Mouse (Mus musculus): ENCODE data around the gene Cldn19. TPM values are rescaled to one million over a fixed set of nuclear protein-coding genes. Genes with fewer than 3 reads are reported as not detected.

Cldn19 gene
- polyA plus RNA-seq, 1 experiment, result 0.20 TPM

DNA sequence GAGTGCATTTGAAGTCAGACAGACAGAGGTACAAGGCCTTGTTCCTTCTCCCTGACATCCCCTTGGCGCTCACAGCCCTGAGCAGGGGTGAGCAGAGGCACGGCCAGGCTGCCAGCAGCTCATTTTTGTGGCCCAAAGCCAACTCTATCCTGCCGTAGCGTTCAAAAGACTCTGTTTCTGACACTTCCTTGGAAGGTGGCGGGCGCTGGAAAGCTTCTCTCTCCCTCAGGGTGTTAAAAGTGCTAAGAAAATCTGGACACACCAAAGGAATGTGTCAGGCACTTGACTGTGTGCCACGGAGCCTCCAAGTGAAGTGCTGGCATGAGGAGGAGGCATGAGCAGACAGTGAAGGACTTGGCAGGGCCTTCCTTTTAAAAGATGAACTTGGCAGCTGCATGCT is 9.7 kb upstream of the Cldn19 start:
- Histone ChIP-seq H3K4me3 (replicated peaks; ENCODE audit: insufficient read depth, low read depth, low read length) (no peak overlapping the region), H3K27me3 (ENCODE audit: control insufficient read depth, insufficient read depth, low read length) (no peaks in the 10 kb centered on the region), H3K4me1 (ENCODE audit: control insufficient read depth, insufficient read depth, low read length) (peaks cover 19% of the 10 kb centered on the region), H3K27ac (ENCODE audit: insufficient read depth, low read length) (no peak overlapping the region)
- WGBS, result 20% methylated on average over 7 of the region's 7 CpGs
- no peak for TF ChIP-seq POLR2A (IDR thresholded peaks at IDR 0.05; ENCODE audit: borderline replicate concordance, insufficient read depth, low read length)
- no peak for TF ChIP-seq CTCF (IDR thresholded peaks at IDR 0.05; ENCODE audit: borderline replicate concordance, insufficient read depth, low read depth, low read length)
- DNase-seq, result peak; percentile 44 to 52

- no peak for DNase-seq
- TF ChIP-seq POLR2A (IDR thresholded peaks at IDR 0.05; ENCODE audit: borderline replicate concordance, insufficient read depth, low read length) (no peak), CTCF (IDR thresholded peaks at IDR 0.05; ENCODE audit: borderline replicate concordance, insufficient read depth, low read depth, low read length) (no peak)
- Histone ChIP-seq H3K27ac (ENCODE audit: insufficient read depth, low read length) (no peak overlapping the region), H3K4me1 (ENCODE audit: control insufficient read depth, insufficient read depth, low read length) (peaks cover 19% of the 10 kb centered on the region), H3K4me3 (replicated peaks; ENCODE audit: insufficient read depth, low read depth, low read length) (no peak overlapping the region), H3K27me3 (ENCODE audit: control insufficient read depth, insufficient read depth, low read length) (no peaks in the 10 kb centered on the region)
- WGBS, result 45% methylated on average over 9 of the region's 9 CpGs
Measured at GRCm38 (mm10) chr4:119245961-119246360, 9.3 kb upstream of the Cldn19 start.

DNA sequence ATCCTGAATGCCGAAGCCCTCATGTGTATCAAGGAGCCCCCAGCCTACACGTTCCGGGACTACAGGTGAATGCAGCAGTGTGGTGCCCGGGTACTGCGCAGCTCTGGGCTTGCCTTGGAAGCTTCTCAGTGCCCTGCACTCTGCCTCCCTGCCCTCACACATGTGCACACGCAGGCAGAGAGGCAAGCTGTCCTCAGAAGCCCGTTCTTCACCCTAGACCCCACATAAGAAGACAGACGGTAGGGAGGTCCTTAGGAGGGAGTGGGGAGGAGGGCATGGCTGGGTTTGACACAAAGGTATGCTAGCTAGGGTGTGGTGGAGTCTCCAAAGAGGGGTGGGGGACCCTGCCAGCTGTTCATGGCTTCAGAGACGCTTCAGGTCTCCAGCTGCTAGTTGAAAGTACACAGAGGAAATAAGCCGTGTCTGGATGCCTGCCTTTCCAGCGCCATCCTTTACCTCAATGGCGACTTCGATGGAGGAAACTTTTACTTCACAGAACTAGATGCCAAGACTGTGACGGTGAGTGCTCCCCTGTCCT is 8.5 kb upstream of the Cldn19 start:
- DNase-seq, result no peak
- no peak for TF ChIP-seq POLR2A (IDR thresholded peaks at IDR 0.05; ENCODE audit: borderline replicate concordance, insufficient read depth, low read length)
- TF ChIP-seq CTCF (IDR thresholded peaks at IDR 0.05; ENCODE audit: borderline replicate concordance, insufficient read depth, low read depth, low read length), result no peak
- WGBS, result 76% methylated on average over 14 of the region's 14 CpGs
- Histone ChIP-seq H3K27me3 (ENCODE audit: control insufficient read depth, insufficient read depth, low read length) (no peaks in the 10 kb centered on the region), H3K4me3 (replicated peaks; ENCODE audit: insufficient read depth, low read depth, low read length) (no peak overlapping the region), H3K27ac (ENCODE audit: insufficient read depth, low read length) (no peak overlapping the region), H3K4me1 (ENCODE audit: control insufficient read depth, insufficient read depth, low read length) (peaks cover 19% of the 10 kb centered on the region)

DNA sequence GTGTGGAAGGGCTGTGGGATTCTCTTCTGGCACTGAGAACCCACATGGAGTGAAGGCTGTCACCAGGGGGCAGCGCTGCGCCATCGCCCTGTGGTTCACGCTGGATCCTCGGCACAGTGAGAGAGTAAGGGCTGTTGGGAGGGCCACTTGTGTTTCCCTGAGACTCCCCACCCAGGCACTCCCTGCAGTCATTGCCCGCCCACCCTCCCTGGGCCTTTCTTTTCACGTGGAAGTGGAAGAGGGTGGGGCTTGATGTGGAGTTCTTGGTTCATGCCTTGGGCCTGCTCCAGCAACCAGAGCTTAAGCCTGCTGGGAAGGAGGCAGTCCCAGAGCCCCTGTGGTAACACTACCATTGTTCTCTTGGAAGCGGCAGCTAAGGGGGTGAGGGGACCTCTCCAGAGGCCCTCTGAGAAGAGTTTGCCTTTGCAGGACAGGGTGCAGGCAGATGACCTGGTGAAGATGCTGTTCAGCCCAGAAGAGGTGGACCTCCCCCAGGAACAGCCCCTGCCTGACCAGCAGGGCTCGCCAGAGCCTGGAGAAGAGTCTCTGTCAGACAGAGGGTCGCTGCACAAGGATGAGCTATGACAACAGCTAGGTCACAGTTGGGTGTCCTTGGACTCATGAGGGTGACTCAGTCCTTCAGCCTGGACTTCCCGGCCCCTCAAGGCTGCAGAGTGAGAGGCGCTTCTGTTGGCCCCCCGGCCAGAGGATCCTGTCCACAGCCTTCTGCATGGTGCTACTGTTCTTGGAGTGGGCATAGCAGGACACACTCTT is 7.6 kb upstream of the Cldn19 start:
- Histone ChIP-seq H3K27me3 (ENCODE audit: control insufficient read depth, insufficient read depth, low read length) (no peaks in the 10 kb centered on the region), H3K4me1 (ENCODE audit: control insufficient read depth, insufficient read depth, low read length) (peaks cover 19% of the 10 kb centered on the region), H3K27ac (ENCODE audit: insufficient read depth, low read length) (no peak overlapping the region), H3K4me3 (replicated peaks; ENCODE audit: insufficient read depth, low read depth, low read length) (no peak overlapping the region)
- DNase-seq, result peak; percentile 27 to 51
- TF ChIP-seq POLR2A (IDR thresholded peaks at IDR 0.05; ENCODE audit: borderline replicate concordance, insufficient read depth, low read length), result no peak
- TF ChIP-seq CTCF (IDR thresholded peaks at IDR 0.05; ENCODE audit: borderline replicate concordance, insufficient read depth, low read depth, low read length), result peak; percentile 64
- WGBS, result 54% methylated on average over 13 of the region's 13 CpGs

GRCm38 (mm10) chr4:119248407-119248965 is 6.7 kb upstream of the Cldn19 start:
- no peak for DNase-seq
- WGBS, result 37% methylated on average over 11 of the region's 11 CpGs
- Histone ChIP-seq H3K27ac (ENCODE audit: insufficient read depth, low read length) (no peak overlapping the region), H3K4me1 (ENCODE audit: control insufficient read depth, insufficient read depth, low read length) (peaks cover 19% of the 10 kb centered on the region), H3K4me3 (replicated peaks; ENCODE audit: insufficient read depth, low read depth, low read length) (no peak overlapping the region), H3K27me3 (ENCODE audit: control insufficient read depth, insufficient read depth, low read length) (no peaks in the 10 kb centered on the region)
- TF ChIP-seq POLR2A (IDR thresholded peaks at IDR 0.05; ENCODE audit: borderline replicate concordance, insufficient read depth, low read length) (no peak), CTCF (IDR thresholded peaks at IDR 0.05; ENCODE audit: borderline replicate concordance, insufficient read depth, low read depth, low read length) (no peak)

- Histone ChIP-seq H3K27ac (ENCODE audit: insufficient read depth, low read length) (no peak overlapping the region), H3K27me3 (ENCODE audit: control insufficient read depth, insufficient read depth, low read length) (no peaks in the 10 kb centered on the region), H3K4me3 (replicated peaks; ENCODE audit: insufficient read depth, low read depth, low read length) (no peak overlapping the region), H3K4me1 (ENCODE audit: control insufficient read depth, insufficient read depth, low read length) (0 out of 2 replicates have a peak, but pooled peaks cover 4% of the 10 kb centered on the region)
- 74% methylated on average over 7 of the region's 7 CpGs for WGBS
- no peak for DNase-seq
- no peak for TF ChIP-seq CTCF (IDR thresholded peaks at IDR 0.05; ENCODE audit: borderline replicate concordance, insufficient read depth, low read depth, low read length)
Measured at GRCm38 (mm10) chr4:119252025-119252808, 3.0 kb upstream of the Cldn19 start.

DNA sequence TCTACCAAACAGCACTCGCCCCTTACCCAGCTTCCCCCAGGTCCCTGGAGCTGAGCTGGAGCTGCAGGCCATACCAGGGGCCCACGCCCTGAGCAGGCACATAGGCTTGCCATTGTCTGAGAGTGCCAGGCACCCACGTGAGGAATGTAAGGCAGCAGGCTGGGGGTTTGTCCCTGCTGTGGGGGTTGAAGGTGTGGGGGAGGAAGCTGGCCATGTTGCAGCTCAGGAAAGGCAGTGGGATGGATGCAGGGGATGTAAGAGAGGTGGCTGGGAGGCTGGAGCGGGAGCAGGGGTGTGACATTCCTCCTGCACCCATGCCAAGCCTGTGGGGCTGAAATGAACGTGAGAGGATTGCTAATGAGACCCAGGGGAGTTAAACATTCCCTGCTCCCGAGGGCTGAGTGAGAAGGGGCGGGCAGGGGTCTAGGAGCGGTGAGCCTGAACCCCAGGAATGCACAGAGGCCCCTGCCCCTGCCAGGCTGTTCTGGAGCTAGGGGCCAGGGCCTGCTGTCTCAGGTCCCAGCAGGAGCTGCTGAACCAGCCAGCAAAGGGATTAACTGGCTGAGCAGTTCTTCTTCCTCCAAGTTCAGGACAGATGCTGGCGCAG is 1.1 kb upstream of the Cldn19 start:
- no peaks in the 10 kb centered on the region for H3K27me3 ChIP-seq (ENCODE audit: control insufficient read depth, insufficient read depth, low read length)
- H3K4me1 ChIP-seq (ENCODE audit: control insufficient read depth, insufficient read depth, low read length), result no peaks in the 10 kb centered on the region
- no peak for DNase-seq
- 28% methylated on average over 9 of the region's 9 CpGs for WGBS
- TF ChIP-seq POLR2A (IDR thresholded peaks at IDR 0.05; ENCODE audit: borderline replicate concordance, insufficient read depth, low read length) (no peak), CTCF (IDR thresholded peaks at IDR 0.05; ENCODE audit: borderline replicate concordance, insufficient read depth, low read depth, low read length) (no peak)
- H3K4me3 ChIP-seq (replicated peaks; ENCODE audit: insufficient read depth, low read depth, low read length), result no peak overlapping the region
- H3K27ac ChIP-seq (ENCODE audit: insufficient read depth, low read length), result no peak overlapping the region

All from cerebellum, adult 2 months (tissue).